Mouse (Mus musculus) limb, embryonic 15.5 days (tissue): ENCODE data around the gene Ddx19a. TPM values are rescaled to one million over a fixed set of nuclear protein-coding genes. Genes with fewer than 3 reads are reported as not detected.
A peak's percentile ranks its signal among the peaks of the same experiment; 100 is the strongest.
"Not testable (repeated sequence)": the region's sequence is repeated elsewhere in the genome, so short reads cannot be mapped to it uniquely, and the experiment has no call there.

Source experiments
- ATAC-seq: fragments of 200-750 bp; cut with Nextera tagmentation; 2 replicates; pipeline ENCODE4 v1.8.0; 2017; ENCODE audit warnings: low read depth, moderate TSS enrichment; ENCODE audit not compliant: insufficient number of reproducible peaks, low FRiP score, low TSS enrichment
- H3K27ac ChIP-seq: fragments of 300-500 bp; sonication (generic); 2 replicates; pipeline ENCODE4 v1.5.1; 2015; ENCODE audit warnings: moderate library complexity, mild to moderate bottlenecking, inconsistent platforms
- H3K27me3 ChIP-seq: fragments of 300-500 bp; sonication (generic); 2 replicates; pipeline ENCODE4 v1.6.1; 2015; ENCODE audit warnings: inconsistent platforms
- H3K36me3 ChIP-seq: fragments of 300-500 bp; sonication (generic); 2 replicates; pipeline ENCODE4 v1.6.1; 2015; ENCODE audit warnings: inconsistent platforms
- H3K4me1 ChIP-seq: fragments of 300-500 bp; sonication (generic); 2 replicates; pipeline ENCODE4 v1.6.1; 2015; ENCODE audit warnings: inconsistent platforms
- H3K4me2 ChIP-seq: fragments of 300-500 bp; sonication (generic); 2 replicates; pipeline ENCODE4 v1.6.1; 2015; ENCODE audit warnings: mild to moderate bottlenecking, inconsistent platforms
- H3K4me3 ChIP-seq: fragments of 300-500 bp; sonication (generic); 2 replicates; pipeline ENCODE4 v1.5.1; 2015; ENCODE audit warnings: mild to moderate bottlenecking, inconsistent platforms
- H3K9ac ChIP-seq: fragments of 300-500 bp; sonication (generic); 2 replicates; pipeline ENCODE4 v1.6.1; 2015; ENCODE audit warnings: inconsistent platforms
- H3K9me3 ChIP-seq: fragments of 300-500 bp; sonication (generic); 2 replicates; pipeline ENCODE4 v1.6.1; 2016; ENCODE audit warnings: inconsistent platforms
- WGBS: fragments of 180-500 bp; shearing (Covaris S2); methylation state at CpG from one replicate; pipeline ENCODE4 v1.1.7; 2015; 5-methylcytosine and 5-hydroxymethylcytosine counted together
- polyA plus RNA-seq: library from polyadenylated mRNA; unstranded; fragments of >200 nt; fragmentation: Nextera tagmentation; extraction: Ambion mirVana; gene quantifications from 2 replicates; pipeline ENCODE4 v1.2.1, GENCODE M21; 2015

The Ddx19a gene
- polyA plus RNA-seq, 1 experiment from 2014 or later = 12.4 TPM

DNA sequence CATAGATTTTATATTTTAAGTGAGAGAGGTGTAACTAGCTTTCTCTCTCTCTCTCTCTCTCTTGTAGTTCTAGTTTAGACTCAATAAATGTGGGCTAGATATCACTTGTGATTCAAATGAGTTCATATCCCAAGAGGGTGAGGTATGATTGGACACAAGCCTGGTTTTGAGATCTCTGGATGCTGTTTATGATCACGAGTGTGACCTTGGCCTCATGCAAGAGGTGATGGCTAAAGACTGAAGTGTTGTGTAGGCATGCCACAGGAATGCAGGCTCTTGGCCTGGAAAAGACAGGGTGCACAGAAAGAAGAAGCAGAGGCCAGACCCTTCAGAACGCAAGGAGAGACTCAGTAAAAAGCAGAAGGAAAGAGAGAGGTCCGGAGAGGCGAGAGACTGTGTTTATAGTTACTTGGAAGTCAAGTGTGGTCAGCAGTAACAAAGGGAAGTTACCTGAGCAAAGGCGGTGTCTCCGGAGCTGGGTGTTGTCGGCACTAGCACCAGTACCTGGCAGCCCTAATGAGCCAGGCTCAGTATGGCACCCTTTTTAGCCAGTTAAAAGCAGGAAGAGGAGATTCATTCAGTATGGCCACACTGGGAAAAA, 53.2 kb downstream of the Ddx19a start:
- Histone ChIP-seq H3K4me3 (no peak overlapping the region), H3K9me3 (no peaks in the 10 kb centered on the region), H3K27me3 (no peaks in the 10 kb centered on the region), H3K27ac (no peak overlapping the region), H3K4me1 (peaks cover 22% of the 10 kb centered on the region), H3K9ac (no peak overlapping the region), H3K36me3 (no peaks in the 10 kb centered on the region), H3K4me2 (no peak overlapping the region)
- 81% methylated on average over 7 of the region's 7 CpGs for WGBS
- ATAC-seq = no peak

DNA sequence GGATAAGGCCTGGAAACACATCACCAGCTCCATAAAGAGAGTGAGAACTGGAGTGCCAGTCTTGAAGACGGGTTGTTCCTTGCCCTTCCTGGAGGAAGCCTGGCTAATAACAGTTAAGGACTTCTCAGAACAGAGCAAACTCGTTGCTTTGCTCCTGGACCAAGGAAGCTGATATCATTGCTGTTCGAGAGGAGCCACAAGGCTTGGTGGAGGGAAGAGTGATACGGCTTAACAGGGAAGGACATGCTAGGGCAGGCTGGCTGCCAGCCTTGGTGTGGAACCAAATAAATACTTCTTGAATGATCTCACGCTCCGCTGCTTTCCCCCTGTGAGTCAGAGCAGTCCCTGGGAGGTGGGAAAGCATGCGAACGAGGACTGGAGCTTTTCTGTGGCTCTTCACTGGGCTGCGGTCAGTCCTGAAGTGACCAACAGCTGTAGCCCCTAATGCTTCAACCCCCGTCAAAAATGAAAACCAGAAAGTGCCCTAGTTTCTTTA, 56.1 kb downstream of the Ddx19a start:
- Histone ChIP-seq H3K4me3 (no peak overlapping the region), H3K27ac (peak overlapping the region; percentile 76), H3K36me3 (no peaks in the 10 kb centered on the region), H3K4me1 (peaks cover 36% of the 10 kb centered on the region), H3K9ac (no peak overlapping the region), H3K9me3 (no peaks in the 10 kb centered on the region), H3K4me2 (no peak overlapping the region), H3K27me3 (no peaks in the 10 kb centered on the region)
- WGBS = 43% methylated on average over 10 of the region's 10 CpGs
- ATAC-seq = peak; percentile 59; the same call in 1 of the 2 replicates

DNA sequence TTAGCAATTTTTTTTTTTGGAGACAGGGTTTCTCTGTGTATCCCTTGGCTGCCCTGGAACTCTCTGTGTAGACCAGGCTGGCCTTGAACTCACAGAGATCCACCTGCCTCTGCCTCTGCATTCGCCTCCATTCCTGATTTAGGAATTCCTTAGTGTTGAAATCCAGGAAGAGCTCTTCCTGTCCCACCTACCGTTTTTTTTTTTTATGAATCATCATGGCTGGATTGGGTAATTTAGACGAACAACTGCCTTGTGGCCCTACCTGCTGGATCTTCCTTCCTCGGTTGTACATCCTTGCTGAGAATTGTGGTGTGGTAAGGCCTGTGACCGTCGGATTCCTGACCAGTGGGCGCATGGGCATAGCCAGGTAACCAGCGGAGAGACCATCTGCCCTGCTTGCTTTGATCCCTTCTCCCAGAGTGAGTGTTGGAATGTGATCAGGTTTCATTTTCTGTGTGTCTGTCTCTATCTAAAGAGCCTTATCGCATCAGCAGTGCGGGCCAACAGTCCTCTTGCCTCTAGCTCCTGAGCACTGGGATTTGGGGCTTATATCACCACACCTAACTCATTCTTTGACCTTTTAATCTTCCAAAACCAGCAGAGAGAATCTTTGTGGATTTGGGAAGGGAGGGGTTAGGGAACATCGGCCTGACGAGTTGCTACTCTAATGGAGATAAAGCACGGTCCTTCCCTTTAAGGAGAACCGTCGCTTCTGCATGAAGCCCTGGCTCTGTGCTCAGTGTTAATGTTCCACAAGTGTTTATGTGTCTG, 56.7 kb downstream of the Ddx19a start:
- peaks cover 40% of the 10 kb centered on the region for H3K4me1 ChIP-seq
- no peak for ATAC-seq
- 75% methylated on average over 15 of the region's 15 CpGs for WGBS

DNA sequence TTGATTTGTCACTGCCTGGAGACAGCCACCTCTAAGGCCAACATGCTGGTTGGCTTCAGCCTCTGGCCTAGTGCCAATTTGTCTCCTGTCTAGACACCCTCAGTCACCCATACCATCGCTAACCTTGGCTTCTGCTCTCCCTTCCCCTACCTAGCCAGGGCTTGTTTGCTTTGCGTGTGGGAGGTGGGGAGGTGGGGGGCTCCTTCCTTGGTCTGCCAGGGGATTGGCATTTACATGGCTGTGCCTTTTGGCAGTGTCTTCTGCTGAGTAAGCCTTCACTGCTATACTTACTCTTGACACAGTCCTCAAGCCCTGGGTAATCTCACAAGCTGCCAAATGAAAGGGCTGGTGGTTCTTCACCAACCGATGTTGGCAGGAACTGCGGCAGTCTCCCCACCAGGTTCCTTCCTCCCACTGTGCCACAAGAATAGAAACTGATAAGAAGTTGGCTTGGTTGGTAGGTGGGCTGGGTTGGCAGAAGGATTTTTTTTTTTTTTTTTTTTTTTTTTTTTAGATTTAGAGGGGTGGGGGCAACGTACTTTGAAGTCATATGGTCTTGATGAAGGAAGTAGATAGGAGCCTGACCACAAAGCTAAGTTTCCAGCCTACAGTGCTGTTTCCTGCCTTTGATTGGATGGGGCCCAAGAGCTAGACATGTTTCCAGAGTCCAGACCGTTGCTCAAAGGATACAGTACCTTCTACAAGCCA, 58.6 kb downstream of the Ddx19a start:
- no peaks in the 10 kb centered on the region for H3K9me3 ChIP-seq
- H3K27ac ChIP-seq = peak overlapping the region; percentile 48
- peaks cover 5% of the 10 kb centered on the region; the same call in 1 of the 2 replicates for H3K36me3 ChIP-seq
- no peak overlapping the region for H3K4me3 ChIP-seq
- peak; percentile 49; the same call in 1 of the 2 replicates for ATAC-seq
- H3K4me1 ChIP-seq = peaks cover 40% of the 10 kb centered on the region
- 54% methylated on average over 6 of the region's 6 CpGs for WGBS
- H3K4me2 ChIP-seq = no peak overlapping the region
- no peaks in the 10 kb centered on the region for H3K27me3 ChIP-seq
- no peak overlapping the region for H3K9ac ChIP-seq

More for the DNA sequence above, 56.7 kb downstream of the Ddx19a start:
- no peak overlapping the region for H3K4me3 ChIP-seq
- H3K36me3 ChIP-seq = no peaks in the 10 kb centered on the region
- peak overlapping the region; percentile 76 for H3K27ac ChIP-seq
- H3K9me3 ChIP-seq = no peaks in the 10 kb centered on the region
- no peak overlapping the region for H3K9ac ChIP-seq
- H3K4me2 ChIP-seq = no peak overlapping the region
- no peaks in the 10 kb centered on the region for H3K27me3 ChIP-seq

DNA sequence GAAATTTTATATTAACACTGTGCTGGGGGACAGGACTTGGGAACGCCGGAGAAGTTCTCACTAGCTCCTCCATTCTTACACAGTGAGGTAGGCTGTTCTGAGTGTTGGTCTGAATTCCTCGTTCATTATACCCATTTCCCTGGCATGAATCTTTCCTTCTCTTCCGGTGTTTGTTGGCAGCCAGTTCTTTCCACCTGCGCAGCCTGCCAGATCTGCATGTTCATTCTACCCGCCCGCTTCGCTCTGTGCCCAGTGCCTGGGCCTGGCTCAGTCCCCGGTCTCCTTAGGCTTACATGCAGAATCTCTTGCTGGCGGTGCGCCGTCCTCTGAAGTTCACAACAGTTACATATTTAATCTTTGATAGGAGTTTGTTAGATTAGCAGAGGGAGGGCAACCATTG, 61.4 kb downstream of the Ddx19a start:
- 87% methylated on average over 12 of the region's 12 CpGs for WGBS
- peaks cover 10% of the 10 kb centered on the region for H3K36me3 ChIP-seq
- no peak for ATAC-seq
- no peak overlapping the region for H3K9ac ChIP-seq
- H3K4me2 ChIP-seq = no peak overlapping the region
- no peak overlapping the region for H3K4me3 ChIP-seq
- H3K27ac ChIP-seq = no peak overlapping the region
- no peaks in the 10 kb centered on the region for H3K9me3 ChIP-seq
- H3K4me1 ChIP-seq = peaks cover 27% of the 10 kb centered on the region
- H3K27me3 ChIP-seq = no peaks in the 10 kb centered on the region

DNA sequence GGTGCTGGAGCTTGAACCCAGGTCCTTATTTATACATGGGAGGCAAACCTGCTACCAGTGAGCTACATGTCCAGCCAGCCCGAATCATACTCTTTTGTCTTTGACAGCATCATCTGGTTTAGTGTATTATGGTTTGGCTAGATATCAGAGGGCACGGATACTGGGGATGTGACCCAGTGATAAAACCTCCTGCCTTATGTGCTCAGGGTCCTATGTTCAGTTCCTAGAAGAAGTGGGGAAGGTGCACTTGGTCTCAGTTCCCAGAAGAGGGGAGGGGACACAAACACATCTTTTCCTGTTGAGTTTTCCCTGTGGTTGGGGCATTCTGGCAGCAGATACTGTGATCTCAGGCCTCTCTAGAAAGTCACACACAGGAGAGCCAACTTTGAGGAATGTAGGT, 64.3 kb downstream of the Ddx19a start:
- WGBS = 81% methylated on average over 2 of the region's 2 CpGs
- ATAC-seq = no peak
- H3K9me3 ChIP-seq = no peaks in the 10 kb centered on the region
- H3K4me1 ChIP-seq = peaks cover 12% of the 10 kb centered on the region; the same call in 1 of the 2 replicates
- no peak overlapping the region for H3K9ac ChIP-seq
- H3K4me3 ChIP-seq = no peak overlapping the region
- H3K27ac ChIP-seq = no peak overlapping the region
- H3K36me3 ChIP-seq = peaks cover 14% of the 10 kb centered on the region
- no peak overlapping the region for H3K4me2 ChIP-seq
- no peaks in the 10 kb centered on the region for H3K27me3 ChIP-seq

DNA sequence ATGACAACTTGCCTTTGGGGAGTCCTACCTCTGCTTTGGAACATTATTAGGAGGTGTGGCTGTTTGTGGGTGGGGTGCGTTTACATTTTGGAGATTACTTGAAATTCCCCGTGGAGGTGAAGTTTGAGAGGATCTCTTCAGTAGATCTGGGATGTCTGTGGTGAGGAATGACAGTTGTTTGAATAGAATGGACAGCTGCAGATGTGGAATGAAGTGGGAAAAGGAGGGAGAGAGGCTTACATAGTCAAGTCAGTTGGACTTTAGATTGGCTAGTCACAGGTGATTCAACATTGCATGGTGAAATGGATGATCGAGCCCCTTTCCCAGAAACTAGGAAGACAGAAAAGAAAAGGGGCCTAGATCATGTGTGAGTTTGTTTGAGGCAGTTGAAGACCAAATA, 65.2 kb downstream of the Ddx19a start:
- 78% methylated on average over 3 of the region's 3 CpGs for WGBS
- H3K4me1 ChIP-seq = peaks cover 10% of the 10 kb centered on the region; the same call in 1 of the 2 replicates
- ATAC-seq = no peak
- H3K9me3 ChIP-seq = no peaks in the 10 kb centered on the region
- H3K27me3 ChIP-seq = no peaks in the 10 kb centered on the region
- H3K27ac ChIP-seq = no peak overlapping the region
- no peak overlapping the region for H3K4me2 ChIP-seq
- no peak overlapping the region for H3K4me3 ChIP-seq
- no peak overlapping the region for H3K9ac ChIP-seq
- H3K36me3 ChIP-seq = peaks cover 14% of the 10 kb centered on the region

DNA sequence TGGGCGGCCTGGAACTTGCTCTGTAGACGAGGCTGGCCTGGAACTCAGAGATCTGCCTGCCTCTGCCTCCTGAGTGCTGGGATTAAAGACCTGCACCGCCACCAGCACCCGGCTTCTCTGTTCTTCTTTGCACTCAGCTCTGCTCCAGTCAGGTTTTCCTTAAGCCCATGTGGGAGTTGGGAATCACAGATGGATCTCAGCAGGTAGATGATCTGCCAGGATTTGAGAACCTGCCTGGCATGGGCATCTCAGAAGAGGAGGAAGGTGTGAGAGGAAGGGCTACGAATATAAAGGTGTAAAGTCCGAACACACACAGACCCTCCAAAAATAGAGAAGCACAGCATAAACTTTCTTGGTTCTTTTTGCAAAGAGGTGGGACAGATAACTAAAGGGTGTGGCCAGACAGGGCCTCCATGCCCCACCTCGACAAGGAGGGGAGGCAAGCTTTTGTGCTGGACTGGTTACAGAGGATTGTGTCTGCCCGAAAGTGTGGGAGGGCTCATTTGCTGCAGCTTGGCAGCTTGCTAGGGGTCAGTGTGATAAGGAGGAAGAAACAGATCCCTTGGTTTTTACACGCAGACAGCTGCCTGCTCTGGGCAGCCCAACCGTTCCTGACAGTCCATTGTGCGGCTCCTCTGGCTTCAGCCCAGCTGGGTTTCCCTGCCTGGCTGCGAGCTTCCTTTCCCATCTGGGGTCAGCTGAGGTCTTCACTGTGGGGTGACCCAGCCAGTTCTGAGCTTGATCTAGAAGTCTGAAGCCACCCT, 66.2 kb downstream of the Ddx19a start:
- 0 out of 2 replicates have a peak, but pooled peaks have one; percentile 26 for ATAC-seq
- WGBS = 72% methylated on average over 12 of the region's 12 CpGs

DNA sequence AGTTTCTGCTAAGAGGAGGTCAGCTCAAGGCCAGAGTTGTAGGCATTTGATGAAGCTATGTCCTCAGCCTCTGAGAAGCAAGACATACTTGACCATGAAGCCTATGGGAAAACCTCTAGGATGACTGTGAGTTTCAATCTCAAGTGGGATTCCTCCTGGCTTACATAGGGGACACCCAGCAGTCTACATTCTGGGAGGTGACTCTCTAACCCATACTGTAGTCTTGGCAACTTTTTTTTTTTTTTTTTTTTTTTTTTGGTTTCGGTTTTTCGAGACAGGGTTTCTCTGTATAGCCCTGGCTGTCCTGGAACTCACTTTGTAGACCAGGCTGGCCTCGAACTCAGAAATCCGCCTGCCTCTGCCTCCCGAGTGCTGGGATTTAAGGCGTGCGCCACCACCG, 67.9 kb downstream of the Ddx19a start:
- not testable (repeated sequence) for H3K9ac ChIP-seq, H3K27me3 ChIP-seq, ATAC-seq, H3K4me3 ChIP-seq, H3K4me2 ChIP-seq, H3K27ac ChIP-seq, H3K9me3 ChIP-seq
- Histone ChIP-seq H3K36me3 (peaks cover 13% of the 10 kb centered on the region), H3K4me1 (peaks cover 13% of the 10 kb centered on the region)
- 93% methylated on average over 8 of the region's 8 CpGs for WGBS

More for the DNA sequence above, 66.2 kb downstream of the Ddx19a start:
- Histone ChIP-seq H3K4me3 (no peak overlapping the region), H3K4me1 (peaks cover 13% of the 10 kb centered on the region), H3K36me3 (peaks cover 14% of the 10 kb centered on the region), H3K27ac (no peak overlapping the region), H3K4me2 (no peak overlapping the region), H3K9me3 (no peaks in the 10 kb centered on the region), H3K27me3 (no peaks in the 10 kb centered on the region), H3K9ac (no peak overlapping the region)

DNA sequence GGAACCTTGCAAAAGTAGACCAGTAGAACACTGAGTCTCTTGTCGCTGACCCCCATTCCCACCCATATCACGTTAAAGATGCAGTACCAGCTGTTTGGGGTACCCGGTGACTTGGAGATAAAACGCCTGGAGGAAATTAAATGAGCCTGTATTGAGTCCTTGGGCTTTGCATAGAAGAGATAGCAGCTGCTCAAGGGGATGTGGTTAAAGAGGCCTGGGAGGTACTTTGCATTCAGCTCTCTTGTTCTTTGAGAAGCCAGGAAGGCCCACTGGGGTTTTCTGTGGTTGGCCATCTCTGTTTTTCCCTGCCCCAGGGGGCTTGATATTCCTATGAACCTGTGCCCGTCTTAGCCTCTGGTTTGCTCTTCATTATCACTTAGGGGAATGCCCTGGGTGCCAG, 68.5 kb downstream of the Ddx19a start:
- no peak for ATAC-seq
- peaks cover 12% of the 10 kb centered on the region; the same call in 1 of the 2 replicates for H3K36me3 ChIP-seq
- no peaks in the 10 kb centered on the region for H3K27me3 ChIP-seq

DNA sequence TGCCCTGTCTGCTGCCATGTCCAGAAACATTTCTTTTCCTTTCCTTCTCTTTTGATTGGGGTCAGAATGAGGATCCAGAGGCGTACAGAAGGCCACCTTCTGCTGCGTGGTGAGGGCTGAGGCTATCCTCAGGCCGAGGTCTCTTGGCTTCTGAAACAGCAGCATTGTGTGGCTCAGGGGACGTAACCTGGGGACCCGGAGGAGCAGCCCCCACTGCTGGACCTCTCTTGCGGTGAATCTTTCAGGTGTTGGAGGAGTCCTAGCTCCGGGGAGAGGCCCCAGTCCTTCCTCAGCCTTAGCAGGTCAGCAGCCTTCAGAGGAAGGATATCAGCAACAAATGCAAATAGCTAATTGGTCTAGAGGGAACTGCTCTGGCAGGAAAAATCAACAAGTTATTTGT, 69.2 kb downstream of the Ddx19a start:
- WGBS = 78% methylated on average over 7 of the region's 7 CpGs
- no peak overlapping the region for H3K27ac ChIP-seq
- no peak overlapping the region for H3K4me3 ChIP-seq
- H3K9me3 ChIP-seq = no peaks in the 10 kb centered on the region
- no peaks in the 10 kb centered on the region for H3K27me3 ChIP-seq
- H3K9ac ChIP-seq = no peak overlapping the region
- H3K4me1 ChIP-seq = peaks cover 13% of the 10 kb centered on the region
- H3K4me2 ChIP-seq = no peak overlapping the region
- no peak for ATAC-seq
- H3K36me3 ChIP-seq = peaks cover 12% of the 10 kb centered on the region; the same call in 1 of the 2 replicates

More for the DNA sequence above, 68.5 kb downstream of the Ddx19a start:
- Histone ChIP-seq H3K4me3 (no peak overlapping the region), H3K9ac (no peak overlapping the region), H3K9me3 (no peaks in the 10 kb centered on the region), H3K4me2 (no peak overlapping the region), H3K4me1 (peaks cover 13% of the 10 kb centered on the region), H3K27ac (no peak overlapping the region)
- 73% methylated on average over 5 of the region's 5 CpGs for WGBS
